Mouse (Mus musculus) yolk sac, embryonic 10.5 days (tissue): ENCODE results near the gene Ahnak.
A peak's percentile ranks its signal among the peaks of the same experiment; 100 is the strongest.

Experiments used
- DNase-seq: peaks from one replicate; pipeline ENCODE4 v3.0.0-alpha.2; 2017; ENCODE audit warnings: low spot score

The Ahnak gene

DNA sequence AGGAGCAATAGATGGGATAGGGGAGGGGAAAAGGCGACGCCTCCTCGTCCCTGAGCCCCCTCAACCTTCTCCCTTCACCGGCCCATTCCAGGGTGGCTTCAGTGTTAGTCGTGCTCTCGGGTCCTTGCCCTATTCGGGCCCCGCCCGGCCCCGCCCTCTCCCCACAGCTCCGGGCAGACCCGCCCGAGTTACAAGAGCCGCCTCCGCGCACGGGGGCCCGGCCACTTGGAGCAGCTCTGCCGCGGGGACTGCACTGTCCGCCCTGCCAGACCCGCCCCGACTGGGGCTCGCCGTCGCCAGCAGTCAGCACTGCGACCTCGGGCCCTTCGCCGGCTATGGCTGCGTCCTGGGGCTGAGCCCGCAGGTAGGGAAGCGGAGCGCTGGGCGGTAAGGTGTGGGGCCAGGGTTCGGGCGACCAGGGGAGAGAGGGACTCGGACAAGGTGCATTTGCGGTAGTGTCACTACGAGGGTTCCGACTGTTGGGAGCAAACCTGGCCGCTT is at the start of gene Ahnak:
TSS of gene Ahnak (plus strand) at position 219 of the 501 bp plus-strand sequence.
- DNase-seq, result peak; percentile 89

DNA sequence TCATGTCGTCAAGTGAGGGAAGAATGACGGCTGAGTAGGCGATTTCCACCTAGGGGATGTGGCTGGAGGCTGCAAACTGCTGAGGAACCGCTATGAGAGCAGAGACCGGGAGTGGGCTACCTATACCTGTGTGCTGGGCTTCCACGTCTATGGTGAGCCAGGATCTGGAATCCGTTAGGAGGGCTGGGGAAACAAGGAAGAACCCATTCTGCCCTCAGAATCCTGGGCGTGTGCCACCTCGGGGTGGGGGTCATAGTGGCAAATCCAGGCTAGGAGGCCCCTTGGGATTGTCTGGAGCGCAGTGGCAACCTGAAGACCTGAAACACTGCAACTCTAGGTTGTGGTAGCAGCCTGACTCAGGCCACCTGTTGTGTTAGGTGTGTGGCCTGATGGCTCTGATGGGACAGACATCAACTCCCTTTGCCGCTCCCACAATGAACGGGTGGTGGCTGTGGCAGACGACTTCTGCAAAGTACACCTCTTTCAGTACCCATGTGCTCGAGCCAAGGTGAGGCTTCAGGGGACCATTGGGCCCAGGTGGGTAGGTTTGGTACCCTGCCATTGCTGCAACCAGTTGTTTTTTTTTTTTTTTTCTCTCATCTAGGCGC is 48.5 kb upstream of the Ahnak start:
- DNase-seq, result no peak

DNA sequence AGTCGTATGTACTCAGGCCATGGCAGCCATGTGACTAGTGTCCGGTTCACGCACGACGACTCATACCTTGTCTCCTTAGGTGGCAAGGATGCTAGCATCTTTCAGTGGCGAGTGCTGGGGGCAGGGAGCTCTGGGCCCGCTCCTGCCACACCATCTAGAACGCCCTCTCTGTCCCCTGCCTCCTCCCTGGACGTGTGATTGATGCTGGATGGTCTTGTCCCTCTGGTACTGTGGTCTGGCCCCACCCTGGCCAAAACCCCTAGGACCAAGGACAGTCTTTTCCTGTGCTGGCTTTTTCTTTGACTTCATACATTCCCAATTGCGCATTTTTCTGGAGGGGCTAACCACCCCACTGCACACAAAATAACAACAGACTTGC is 48.0 kb upstream of the Ahnak start:
- no peak for DNase-seq

DNA sequence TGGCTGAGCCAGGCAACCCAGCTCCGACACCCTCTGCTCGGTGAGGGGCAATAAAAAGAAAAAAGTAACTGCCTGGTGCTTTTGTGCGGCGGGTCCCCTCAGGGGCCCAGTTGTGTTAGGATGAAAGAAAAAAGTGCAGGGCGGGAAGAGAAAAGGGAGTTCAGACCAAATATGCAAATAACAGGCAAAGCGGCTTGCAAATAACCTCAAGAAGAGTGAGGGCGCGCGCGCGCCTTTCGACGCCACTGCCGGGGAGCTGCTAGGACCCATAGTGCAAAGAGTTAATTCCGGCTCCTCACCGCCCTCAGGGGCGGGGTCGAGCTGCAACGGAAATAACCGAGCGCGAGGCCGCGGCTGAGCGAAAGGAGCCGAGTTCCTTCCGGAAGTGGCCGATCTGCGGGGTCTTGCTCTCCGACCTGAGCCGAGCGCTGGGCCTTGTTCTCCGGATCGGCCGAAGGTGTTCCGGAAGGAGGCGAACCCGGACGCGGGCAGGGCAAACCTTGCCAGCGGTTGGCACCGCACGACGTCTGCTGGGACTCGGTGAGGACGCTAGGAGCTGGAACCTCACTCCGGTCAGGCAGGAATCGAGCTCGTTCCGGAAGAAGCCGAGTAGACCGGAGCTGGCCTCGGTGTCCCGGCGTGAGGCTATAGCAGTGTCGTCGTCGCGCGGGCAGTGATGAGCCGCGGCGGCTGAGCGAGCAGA is 47.4 kb upstream of the Ahnak start, which contains the start of gene Mta2:
TSS of gene Mta2 (plus strand) at position 361 of the 703 bp plus-strand sequence.
- DNase-seq, result peak; percentile 97

DNA sequence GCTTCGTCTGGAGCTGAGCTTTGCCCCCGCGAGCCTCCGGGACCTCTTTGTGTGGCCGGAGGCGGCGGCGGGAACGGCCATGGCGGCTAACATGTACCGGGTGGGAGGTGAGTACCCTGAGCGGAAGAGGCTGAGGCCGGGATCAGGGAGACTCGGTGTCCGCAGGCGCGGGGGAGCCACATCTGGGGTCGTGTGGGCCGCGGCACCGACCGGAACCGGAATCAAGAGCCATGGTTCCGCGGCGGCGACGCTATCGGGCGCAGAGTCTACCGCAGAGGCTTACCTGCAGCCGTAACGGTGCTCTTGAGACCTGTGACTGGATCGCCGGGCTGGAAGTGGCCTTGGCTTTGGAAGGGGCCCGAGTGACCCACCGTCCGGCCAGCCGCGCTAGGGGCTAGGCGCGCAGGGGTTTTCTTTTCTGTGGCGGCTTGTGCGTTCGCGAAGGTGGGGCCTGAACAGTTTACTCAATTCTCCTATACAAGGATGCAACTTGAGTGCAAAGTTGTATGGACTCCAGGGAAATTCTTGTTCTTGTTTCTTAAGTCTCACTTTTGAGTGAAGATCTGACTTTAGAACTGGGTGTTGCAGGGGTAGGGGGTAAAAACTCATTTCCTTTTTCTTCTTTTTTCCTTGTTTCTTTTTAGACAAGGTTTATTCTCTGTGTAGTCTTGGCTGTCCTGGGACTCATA is 46.7 kb upstream of the Ahnak start:
- no peak for DNase-seq

DNA sequence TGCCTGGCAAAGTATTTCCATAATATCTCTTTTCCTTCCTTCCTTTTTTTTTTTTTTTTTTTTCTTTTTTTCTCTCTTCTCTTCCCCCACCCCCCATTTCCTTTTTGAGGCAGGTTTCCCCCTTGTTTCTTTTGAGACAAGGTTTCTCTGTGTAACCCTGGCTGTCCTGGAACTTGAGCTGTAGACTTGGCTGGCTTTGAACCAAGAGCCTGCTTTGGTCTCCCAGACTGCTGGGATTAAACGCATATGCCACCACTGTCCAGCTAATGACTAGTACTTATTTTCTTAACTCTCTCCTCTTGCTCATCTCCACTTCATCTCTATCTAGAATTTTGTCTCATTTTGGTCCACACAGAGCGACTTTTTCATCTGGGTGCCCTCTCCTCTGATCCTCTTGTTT is 46.0 kb upstream of the Ahnak start:
- no peak for DNase-seq

DNA sequence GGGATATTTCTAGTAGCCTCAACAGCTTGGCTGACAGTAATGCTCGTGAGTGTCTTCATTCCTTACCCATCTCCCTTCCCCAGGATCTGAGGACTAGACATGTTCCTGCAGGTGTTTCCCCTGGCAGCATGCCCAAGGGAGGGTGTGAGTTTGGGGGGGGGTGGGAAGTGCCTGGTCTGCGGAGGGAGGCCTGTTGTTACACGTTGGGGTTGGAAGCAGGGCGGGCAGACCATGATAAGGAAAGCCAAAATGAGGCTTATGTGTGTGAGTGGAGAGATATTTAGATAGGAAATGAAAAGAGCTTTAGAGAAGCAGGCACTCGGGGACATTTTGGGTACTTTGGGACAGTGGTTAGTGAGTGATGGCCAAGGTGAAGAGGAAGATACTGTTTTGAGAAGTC is 45.0 kb upstream of the Ahnak start:
- no peak for DNase-seq

DNA sequence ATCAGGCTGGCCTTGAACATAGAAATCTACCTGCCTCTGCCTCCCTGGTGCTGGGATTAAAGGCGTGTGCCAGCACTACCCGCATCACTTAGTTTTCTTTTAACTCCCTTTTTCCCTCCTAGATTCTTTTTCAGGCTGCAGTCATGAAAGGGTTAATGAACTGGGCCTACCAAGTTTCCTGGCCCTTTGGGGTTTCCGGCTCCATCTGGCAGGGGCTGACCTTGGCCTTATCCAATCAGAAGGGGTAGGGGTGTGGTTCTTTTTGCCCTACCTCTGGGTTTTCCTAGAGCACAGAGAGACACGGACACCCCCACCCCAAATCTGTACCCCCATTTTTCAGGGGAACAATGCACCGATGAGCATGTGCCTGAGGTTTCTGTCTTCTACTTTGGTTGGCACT is 44.3 kb upstream of the Ahnak start:
- peak; percentile 47 for DNase-seq

DNA sequence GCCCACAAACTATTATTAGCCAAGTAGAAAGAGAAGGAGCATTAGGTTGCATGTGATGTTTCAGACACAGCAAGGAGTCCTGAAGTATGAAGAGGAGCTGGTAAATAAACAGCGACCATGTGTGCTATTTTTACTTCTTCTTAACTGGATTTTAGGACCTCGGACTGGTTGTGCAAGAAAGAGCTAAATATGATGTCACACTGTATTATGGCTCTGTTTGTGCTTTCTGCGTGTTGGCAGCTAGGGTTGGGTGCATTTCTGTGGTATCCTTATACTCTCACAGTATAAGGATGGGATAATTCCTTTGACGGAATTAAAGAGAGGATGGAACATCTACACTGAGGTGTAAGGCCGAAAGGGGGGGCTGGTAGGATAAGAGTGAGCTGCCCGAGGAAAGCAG is 43.8 kb upstream of the Ahnak start:
- no peak for DNase-seq

DNA sequence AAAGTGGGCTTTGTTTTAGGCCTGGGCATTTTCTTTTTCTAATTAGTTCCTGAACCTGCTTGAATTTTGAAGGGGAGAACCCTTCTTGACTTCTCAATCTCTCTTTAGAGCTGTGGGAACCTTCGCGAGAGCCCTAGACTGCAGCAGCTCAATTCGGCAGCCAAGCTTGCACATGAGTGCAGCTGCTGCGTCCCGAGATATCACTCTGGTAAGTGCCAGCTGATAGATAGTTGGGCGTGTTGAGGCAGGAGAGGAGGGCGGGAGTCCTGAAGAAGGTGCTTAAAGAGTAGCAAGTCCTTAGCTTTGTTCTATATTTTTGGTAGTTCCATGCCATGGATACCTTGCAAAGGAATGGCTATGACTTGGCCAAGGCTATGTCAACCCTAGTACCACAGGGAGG is 42.2 kb upstream of the Ahnak start:
- no peak for DNase-seq

DNA sequence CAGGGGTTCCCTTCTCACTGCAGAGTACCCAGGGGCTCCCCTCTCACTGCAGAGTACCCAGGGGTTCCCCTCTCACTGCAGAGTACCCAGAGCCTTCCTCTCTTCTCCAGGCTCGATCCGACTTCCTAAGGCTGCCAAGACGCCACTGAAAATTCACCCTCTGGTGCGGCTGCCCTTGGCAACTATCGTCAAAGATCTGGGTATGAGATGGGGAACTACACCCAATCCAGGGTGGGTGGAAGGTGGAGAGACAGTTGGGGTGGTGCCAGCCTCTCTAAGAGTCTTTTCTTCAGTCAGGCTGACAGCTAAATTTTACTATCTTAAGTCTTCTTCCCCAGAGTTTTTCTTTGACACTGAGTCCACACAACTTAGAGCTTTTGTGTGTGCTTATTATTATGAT is 38.9 kb upstream of the Ahnak start:
- DNase-seq, result no peak

DNA sequence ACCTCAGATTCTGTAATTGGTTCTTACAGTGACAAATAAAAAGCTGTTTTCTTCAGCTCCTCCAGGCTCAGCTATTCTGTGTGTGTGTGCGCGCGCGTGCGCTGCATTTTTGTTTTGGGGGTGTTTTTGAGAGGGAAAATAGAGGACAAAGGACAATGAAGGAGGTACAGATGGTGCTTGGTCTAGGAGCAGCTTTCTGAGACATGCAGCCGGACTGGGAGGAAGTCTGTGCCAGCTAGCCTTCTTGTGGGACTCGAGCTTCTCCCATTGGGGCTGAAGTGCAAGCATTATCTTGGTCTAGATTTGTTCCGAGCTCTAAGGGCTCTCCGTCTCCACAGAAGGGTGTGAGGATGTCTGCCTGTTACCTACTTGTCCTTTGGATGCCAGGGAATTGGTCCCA is 36.8 kb upstream of the Ahnak start:
- no peak for DNase-seq

DNA sequence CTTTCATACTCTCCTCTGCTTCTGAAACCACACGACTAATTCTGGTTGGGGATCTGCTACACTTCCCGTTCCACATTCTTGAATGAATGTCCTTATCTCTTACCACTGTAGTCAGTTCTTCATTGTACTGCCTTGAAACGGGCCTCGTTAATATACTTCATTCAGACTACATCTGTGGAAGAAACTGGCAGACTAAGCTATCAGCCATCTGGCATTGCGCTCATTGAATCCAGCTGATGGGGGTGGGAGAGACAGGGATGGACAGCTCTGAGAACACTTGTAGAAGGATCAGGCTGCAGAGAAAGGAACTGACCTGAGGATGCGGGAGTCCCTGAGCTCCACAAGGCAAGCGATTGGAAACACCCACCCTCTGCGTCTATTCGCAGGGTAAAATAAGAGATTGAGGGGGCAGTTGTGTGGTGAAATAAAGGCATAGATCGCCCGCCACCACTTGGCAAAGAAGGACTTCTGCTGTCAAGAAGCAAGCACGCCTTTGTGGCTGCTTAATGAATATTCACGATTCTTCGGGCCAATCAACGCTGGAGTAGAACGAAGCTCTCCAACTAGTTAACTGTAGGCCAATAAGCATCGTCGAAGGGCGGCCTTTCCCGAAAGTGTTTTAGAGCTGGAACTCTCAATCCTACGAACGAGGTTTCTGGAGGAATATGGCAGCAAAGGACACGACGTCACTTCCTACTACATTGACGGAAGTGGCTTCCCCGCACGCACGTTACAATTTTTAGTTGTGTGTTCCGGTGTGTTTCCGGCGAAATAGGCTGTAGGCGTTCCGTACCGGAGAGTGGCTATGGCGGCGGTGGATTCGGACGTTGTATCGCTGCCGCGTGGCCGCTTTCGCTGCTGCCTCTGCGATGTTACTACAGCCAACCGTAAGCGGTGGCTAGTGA is 35.7 kb upstream of the Ahnak start, which contains the start of gene Tut1:
TSS of gene Tut1 (plus strand) at position 713 of the 905 bp plus-strand sequence.
- DNase-seq, result peak; percentile 94

DNA sequence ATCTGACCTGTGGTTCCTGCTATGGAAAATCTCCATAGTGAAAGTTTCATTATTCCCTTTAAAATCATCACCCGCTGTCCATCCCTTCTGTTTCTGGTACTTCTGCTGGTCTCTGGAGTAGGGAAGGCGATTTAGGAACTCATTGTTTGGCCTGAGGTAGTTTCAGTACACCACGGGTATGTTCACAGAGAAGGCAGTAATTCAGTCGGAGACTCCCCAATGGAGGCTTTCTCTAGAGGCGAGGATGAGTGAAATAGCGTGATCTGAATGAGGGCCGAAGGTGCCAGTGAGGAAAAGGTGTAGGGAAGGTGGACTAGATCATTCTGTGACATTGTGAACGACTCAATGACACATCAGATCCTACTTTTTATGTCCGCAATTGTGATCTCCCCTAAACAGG is 34.9 kb upstream of the Ahnak start:
- DNase-seq, result no peak

DNA sequence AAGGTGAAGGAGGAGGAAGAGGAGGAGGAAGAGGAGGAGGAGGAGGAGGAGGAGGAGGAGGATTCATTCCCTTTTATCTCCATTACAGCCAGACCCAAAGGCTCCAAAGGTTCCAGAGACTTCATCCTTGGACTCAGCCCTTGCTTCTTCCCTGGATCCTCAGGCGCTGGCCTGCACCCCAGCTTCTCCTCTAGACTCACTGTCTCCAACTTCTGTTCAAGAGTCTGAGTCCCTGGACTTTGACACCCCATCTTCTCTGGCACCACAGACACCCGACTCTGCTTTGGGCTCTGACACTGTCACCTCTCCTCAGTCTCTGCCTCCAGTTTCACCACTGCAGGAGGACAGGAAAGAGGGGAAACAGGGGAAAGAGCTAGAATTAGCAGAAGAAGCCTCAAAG is 26.8 kb upstream of the Ahnak start:
- DNase-seq, result no peak

DNA sequence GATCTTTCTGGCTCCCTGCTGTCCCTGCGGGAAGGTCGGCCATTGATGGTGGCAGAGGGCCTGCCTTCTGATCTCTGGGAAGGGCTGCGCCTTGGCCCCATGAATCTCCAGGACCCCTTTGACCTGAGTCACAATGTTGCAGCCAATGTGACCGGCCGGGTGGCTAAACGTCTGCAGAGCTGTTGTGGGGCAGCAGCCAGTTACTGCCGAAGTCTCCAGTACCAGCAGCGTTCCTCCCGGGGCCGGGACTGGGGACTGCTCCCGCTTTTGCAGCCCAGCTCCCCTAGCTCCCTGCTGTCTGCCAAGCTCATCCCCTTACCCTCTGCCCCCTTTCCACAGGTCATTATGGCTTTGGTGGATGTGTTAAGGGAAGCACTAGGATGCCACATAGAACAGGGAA is 24.0 kb upstream of the Ahnak start:
- no peak for DNase-seq

DNA sequence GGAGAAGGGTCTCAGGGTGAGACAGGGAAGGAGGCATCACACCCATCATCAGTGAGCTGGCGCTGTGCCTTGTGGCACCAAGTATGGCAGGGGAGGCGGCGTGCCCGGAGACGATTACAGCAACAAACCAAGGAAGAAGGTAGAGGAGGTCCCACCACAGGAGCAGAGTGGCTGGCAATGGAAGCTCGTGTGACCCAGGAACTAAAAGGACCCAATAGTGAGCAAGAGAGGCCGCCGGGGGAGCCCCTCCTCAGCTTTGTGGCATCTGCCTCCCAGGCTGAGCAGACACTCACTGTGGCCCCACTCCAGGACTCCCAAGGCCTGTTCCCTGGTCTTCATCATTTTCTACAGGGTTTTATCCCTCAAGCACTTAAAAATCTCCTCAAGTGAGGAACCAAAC is 23.3 kb upstream of the Ahnak start:
- DNase-seq, result no peak

DNA sequence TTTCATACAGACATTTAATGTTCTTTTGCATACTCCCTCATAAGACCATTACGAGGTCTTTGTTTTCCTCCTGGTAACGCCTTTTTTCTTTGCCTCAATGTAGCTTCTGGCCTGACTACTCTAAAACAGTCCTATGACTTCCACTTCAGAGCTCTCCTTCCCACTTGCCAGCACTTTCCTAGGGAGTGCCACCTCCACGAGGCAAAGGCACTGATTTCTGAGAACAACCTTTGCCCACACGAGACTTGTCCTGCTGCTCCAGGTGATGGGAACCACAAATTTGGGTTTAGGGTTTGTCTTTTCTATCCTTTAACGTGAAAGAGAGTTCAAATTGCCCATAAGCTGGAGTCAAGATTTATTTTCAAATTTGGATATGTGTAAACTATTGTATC is 22.9 kb upstream of the Ahnak start:
- no peak for DNase-seq

DNA sequence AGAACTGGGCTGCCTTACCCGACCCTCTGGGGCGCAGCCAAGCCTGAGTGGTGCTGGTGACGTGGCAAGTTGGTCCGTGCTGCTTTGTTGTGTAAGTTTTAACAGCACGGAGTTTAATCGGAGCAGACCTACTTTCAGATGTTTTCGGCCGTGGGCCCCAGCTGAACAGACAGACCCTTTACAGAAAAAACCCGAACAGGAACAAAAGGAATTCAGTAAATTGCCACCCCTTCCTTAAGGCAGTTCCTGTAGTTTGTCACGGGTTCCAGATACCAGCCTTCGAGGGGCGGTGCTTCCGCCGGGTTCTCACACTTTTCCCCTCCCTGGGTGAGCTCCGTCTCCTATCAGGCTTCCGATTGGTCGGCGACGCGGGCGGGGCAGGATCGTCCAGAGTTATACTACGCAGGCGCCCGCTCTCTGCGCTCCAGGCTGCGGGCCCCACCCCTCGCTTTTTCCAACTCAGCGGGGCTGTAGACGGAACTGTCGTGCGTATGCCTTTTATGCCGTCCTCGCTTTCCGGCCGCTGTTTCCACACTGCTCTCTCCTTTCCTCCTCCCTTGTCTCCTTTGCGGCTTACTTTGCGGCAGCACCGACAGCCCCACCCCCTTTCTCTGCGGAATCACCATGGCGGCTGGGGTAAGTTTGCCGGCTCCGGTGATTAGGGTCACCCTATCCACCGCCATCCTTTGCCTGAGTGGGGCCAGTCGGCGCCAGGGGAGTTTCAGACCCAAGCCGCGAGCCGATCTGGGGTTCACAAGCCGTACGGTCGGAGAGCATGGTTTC is 22.3 kb upstream of the Ahnak start, which contains the start of gene Eef1g:
TSS of gene Eef1g (plus strand) at position 452 of the 783 bp plus-strand sequence.
- peak; percentile 100 for DNase-seq

DNA sequence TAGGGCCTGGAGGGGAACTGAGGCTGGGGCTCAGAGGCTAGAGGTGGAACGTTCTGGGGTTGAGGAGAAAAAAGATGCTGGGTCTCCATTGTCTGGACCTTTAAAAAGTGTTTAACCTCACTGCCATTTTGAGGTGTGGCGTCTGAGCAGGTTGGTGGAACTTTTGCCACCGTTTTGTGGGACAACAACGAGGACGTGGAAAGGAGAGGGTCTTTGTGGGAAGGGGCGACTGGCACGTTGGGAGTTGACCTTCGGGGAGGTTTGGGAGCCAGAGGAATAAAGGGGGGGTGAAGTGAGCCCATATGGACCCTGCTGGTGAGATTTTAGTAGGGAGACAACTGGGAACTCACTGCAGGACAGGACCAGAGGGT is 21.7 kb upstream of the Ahnak start:
- no peak for DNase-seq

DNA sequence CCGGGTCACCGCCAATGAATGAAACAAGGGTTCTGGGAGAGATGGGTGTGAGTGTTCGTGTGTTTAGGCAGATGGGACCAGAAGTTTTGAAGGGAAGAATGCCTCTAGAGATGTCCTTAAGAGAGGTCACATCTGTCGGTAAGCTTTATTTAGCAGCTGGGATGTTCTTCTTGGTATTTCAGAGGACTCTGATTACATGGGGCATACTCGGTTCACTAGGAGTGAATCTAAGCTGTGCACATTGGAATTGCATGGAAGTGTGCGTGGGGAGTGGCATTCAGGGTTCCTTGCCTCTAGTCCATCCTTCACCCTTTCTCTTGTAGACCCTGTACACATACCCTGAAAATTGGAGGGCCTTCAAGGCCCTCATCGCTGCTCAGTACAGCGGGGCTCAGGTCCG is 21.2 kb upstream of the Ahnak start:
- DNase-seq, result no peak
